In the genomic region with DNA sequence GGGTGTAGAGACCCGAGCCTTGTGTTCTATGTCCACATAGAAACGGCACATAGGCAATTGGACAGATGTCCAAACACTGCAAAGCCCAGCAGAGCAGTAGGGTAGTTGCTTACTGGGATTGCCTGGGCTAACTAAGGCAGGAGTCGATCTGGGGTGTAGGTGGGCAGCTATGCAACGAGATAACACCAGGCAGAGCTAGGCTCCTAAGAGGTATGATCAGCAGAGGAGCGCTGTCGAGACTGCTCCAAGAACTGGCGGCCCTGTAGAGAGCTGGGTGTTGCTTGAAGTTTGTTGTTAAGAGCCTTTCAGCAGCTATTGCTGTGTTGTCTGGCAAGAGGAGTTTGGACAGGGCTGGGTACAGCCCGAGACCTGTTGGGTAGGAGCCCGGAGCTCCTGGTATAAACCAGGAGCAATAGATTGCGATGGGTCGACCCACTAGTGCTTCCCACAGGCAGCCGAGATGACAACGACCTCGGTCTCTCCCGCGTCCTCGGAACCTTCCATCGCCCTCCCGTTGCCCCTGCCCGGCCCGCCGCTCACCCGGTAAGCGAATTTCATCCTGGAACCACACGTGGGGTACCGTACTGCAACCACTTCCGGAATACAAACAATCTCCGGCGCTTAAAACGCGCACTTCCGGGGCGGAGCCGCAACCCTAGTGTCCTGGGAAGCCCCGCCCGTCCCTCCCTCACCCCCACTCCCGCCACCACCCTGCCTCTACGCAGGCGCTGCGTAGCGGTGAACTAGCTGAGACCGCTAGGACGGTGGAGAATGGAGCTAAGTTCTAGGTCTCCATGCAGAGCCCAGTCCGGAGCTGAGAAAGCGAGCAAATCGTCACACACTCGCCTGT, we compare ENCODE assay signal across 7 mouse cellular contexts. TPM values are rescaled to one million over a fixed set of nuclear protein-coding genes. Genes with fewer than 3 reads are reported as not detected.
DNase-seq lines count a peak whose midpoint lies in the region; ATAC-seq and TF ChIP-seq lines count a peak whose summit lies in the region.

A gene (minus strand): TSS at position 619 of the 850 bp plus-strand sequence.

- WGBS in intestine, postnatal 0 days = under 1% methylated on average over 47 of the region's 47 CpGs
- 2% methylated on average over 47 of the region's 47 CpGs for WGBS in midbrain, embryonic 12.5 days
- WGBS in small intestine, adult 2 months = under 1% methylated on average over 47 of the region's 47 CpGs

- peak; percentile 85 for DNase-seq in adrenal gland, adult 8-10 months
- DNase-seq in embryo, embryonic 9.5 days (ENCODE audit: extremely low spot score) = peak; percentile 89
- peak; percentile 71 to 89 for DNase-seq in gastrocnemius, postnatal 4 days (ENCODE audit: low spot score in 2 of 2)
- peak; percentile 92 for DNase-seq in left cerebral cortex, postnatal 4 days

- intact Hi-C loops in left cerebral cortex, postnatal 4 days (cut with DNase I) = loop anchor here (5.0 kb wide), 1 partner anchor 38 kb away; no protein-coding TSS in a partner anchor

- no peak for TF ChIP-seq CTCF in intestine, postnatal 0 days (IDR thresholded peaks at IDR 0.05; ENCODE audit: low read depth)
- peak; percentile 5; the same call in 1 of the 2 replicates for TF ChIP-seq CTCF in small intestine, adult 2 months (IDR thresholded peaks at IDR 0.05; ENCODE audit: extremely low read depth, insufficient read length, insufficient replicate concordance, low read depth, low read length)

- TF ChIP-seq POLR2A in small intestine, adult 2 months (IDR thresholded peaks at IDR 0.05; ENCODE audit: low read depth, low read length) = peak; percentile 52

- H3K27ac ChIP-seq in intestine, postnatal 0 days (ENCODE audit: low read depth, low read length) = peak within 1 kb of the TSS; percentile 62
- peak within 1 kb of the TSS; percentile 63 for H3K27ac ChIP-seq in midbrain, embryonic 12.5 days (replicated peaks)
- peak within 1 kb of the TSS; percentile 36; the same call in 1 of the 2 replicates for H3K27ac ChIP-seq in small intestine, adult 2 months (ENCODE audit: insufficient read depth, low read depth, low read length)

- H3K9me3 ChIP-seq in intestine, postnatal 0 days (ENCODE audit: control insufficient read depth) = no peaks in the 10 kb centered on the region
- H3K9me3 ChIP-seq in midbrain, embryonic 12.5 days = no peaks in the 10 kb centered on the region

- peaks cover 54% of the 10 kb centered on the region for H3K36me3 ChIP-seq in intestine, postnatal 0 days (ENCODE audit: control insufficient read depth, insufficient read depth)
- peaks cover 66% of the 10 kb centered on the region for H3K36me3 ChIP-seq in midbrain, embryonic 12.5 days
- peaks cover 46% of the 10 kb centered on the region for H3K36me3 ChIP-seq in small intestine, adult 2 months (ENCODE audit: control insufficient read depth, insufficient read depth, low read length)

- H3K4me1 ChIP-seq in intestine, postnatal 0 days (replicated peaks; ENCODE audit: control insufficient read depth, insufficient read depth, low read length) = peaks cover 4% of the 10 kb centered on the region
- H3K4me1 ChIP-seq in midbrain, embryonic 12.5 days = peaks cover 15% of the 10 kb centered on the region
- peaks cover 5% of the 10 kb centered on the region; the same call in 1 of the 2 replicates for H3K4me1 ChIP-seq in small intestine, adult 2 months (ENCODE audit: control insufficient read depth, insufficient read depth, insufficient read length, low read length)

- no peaks in the 10 kb centered on the region for H3K27me3 ChIP-seq in intestine, postnatal 0 days (replicated peaks; ENCODE audit: control insufficient read depth, insufficient read depth, low read length)
- H3K27me3 ChIP-seq in midbrain, embryonic 12.5 days = no peaks in the 10 kb centered on the region
- no peaks in the 10 kb centered on the region for H3K27me3 ChIP-seq in small intestine, adult 2 months (ENCODE audit: control insufficient read depth, insufficient read depth, low read length)

- H3K9ac ChIP-seq in intestine, postnatal 0 days (ENCODE audit: low read depth, low read length) = peak within 1 kb of the TSS; percentile 54
- peak within 1 kb of the TSS; percentile 68 for H3K9ac ChIP-seq in midbrain, embryonic 12.5 days (replicated peaks)

- H3K4me2 ChIP-seq in intestine, postnatal 0 days (replicated peaks; ENCODE audit: low read depth) = peak within 1 kb of the TSS; percentile 93
- H3K4me2 ChIP-seq in midbrain, embryonic 12.5 days (replicated peaks) = peak within 1 kb of the TSS; percentile 99

- ATAC-seq in intestine, postnatal 0 days = peak; percentile 93
- ATAC-seq in midbrain, embryonic 12.5 days (ENCODE audit: low FRiP score, low read depth) = peak; percentile 97

- H3K4me3 ChIP-seq in intestine, postnatal 0 days (ENCODE audit: low read depth, low read length) = peak within 1 kb of the TSS; percentile 80
- H3K4me3 ChIP-seq in midbrain, embryonic 12.5 days = peak within 1 kb of the TSS; percentile 79
- H3K4me3 ChIP-seq in small intestine, adult 2 months (ENCODE audit: low read depth, low read length) = peak within 1 kb of the TSS; percentile 76

RNA-seq across cellular contexts. Expression of the gene that starts here (rescaled TPM):
- 10 to 100 TPM; 20.1 to 22.4 (median 21.3) TPM for total RNA-seq in adrenal gland, adult 8-10 months (2022)
- total RNA-seq in gastrocnemius, postnatal 4 days (2021) = 10 to 100 TPM in 1 of 2 experiments, 1 to 10 TPM in 1; 8.9 to 10.5 TPM
- polyA plus RNA-seq in intestine, postnatal 0 days (2015; fragmentation: Nextera tagmentation; extraction: Ambion mirVana) = 4.2 TPM in 2 replicates
- total RNA-seq in left cerebral cortex, postnatal 4 days (2021) = 10 to 100 TPM; 22.6 to 23.7 TPM
- 22.5 and 25.5 TPM in 2 replicates for polyA plus RNA-seq in midbrain, embryonic 12.5 days (2016; fragmentation: Nextera tagmentation; extraction: Ambion mirVana)
- 3.1 and 4.7 TPM in 2 replicates for polyA plus RNA-seq in small intestine, adult 2 months (2012; rRNA removed)

Comparison
In these comparisons a context has a peak if more than half of its experiments do, and no peak if none do; other contexts are left out.
1. Peak in every context shown above with its lines: DNase-seq, ATAC-seq, H3K4me3 ChIP-seq and H3K27ac ChIP-seq.